Mouse (Mus musculus): ENCODE data around the gene 2410137M14Rik.

DNA sequence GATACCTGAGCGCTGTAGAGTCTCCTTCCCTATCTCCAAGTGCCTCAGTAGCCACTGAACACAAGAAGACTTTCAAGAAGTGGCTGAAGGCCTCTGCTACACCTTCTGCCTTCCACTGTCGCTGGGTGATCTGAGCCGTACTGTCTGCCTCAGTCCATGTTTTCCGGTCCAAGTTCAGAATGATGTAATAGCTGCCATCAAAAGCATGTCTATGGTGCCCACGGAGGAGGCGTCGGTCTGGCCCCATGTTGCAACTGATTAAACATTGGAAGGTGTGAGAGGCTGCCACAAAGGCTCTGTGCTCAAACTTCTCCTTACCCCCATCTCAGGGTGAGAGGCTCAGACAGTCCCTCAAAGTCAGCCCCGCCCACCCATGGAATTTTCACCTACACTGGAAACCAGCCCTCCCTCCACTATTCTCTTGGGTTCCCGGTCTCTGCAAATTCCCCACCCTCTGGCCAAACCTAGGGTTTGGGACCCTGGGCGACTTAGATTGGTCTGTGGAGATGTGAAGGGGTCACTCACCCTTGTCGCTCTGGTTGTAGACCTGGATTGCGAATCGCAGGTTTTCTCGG lies 10.6 kb downstream of the 2410137M14Rik start:
- no peak for TF ChIP-seq CTCF (IDR thresholded peaks at IDR 0.05; ENCODE audit: borderline replicate concordance, insufficient read depth, low read length)
- no peak for TF ChIP-seq POLR2A (IDR thresholded peaks at IDR 0.05; ENCODE audit: low read depth, low read length)
